Mouse (Mus musculus): Measurements from ENCODE around the gene Lect2. TPM values are rescaled to one million over a fixed set of nuclear protein-coding genes. Genes with fewer than 3 reads are reported as not detected.

The Lect2 gene
- polyA plus RNA-seq, 1 experiment from 2014 or later = not detected

GRCm38 (mm10) chr13:56566336-56566735, 18.0 kb upstream of the Lect2 start:
- Histone ChIP-seq H3K4me2 (ENCODE audit: low read depth) (no peak overlapping the region), H3K9ac (ENCODE audit: low read length) (no peak overlapping the region), H3K4me1 (ENCODE audit: control insufficient read depth, insufficient read depth, low read length) (no peaks in the 10 kb centered on the region), H3K4me3 (ENCODE audit: low read depth, low read length) (no peak overlapping the region), H3K27me3 (ENCODE audit: control insufficient read depth, insufficient read depth, low read length) (no peaks in the 10 kb centered on the region), H3K9me3 (ENCODE audit: control insufficient read depth, low read length) (no peaks in the 10 kb centered on the region), H3K27ac (ENCODE audit: low read depth, low read length) (no peak overlapping the region), H3K36me3 (ENCODE audit: control insufficient read depth, insufficient read depth, low read length) (no peaks in the 10 kb centered on the region)
- ATAC-seq (ENCODE audit: insufficient read depth, low FRiP score, low TSS enrichment) = no peak
- DNase-seq (ENCODE audit: low spot score) = no peak
- WGBS = 55% methylated on average over 10 of the region's 10 CpGs

GRCm38 (mm10) chr13:56563075-56563474, 14.8 kb upstream of the Lect2 start:
- H3K4me1 ChIP-seq (ENCODE audit: control insufficient read depth, insufficient read depth, low read length) = no peaks in the 10 kb centered on the region
- WGBS = 44% methylated on average over 6 of the region's 6 CpGs
- DNase-seq (ENCODE audit: low spot score) (peak; percentile 44), ATAC-seq (ENCODE audit: insufficient read depth, low FRiP score, low TSS enrichment) (no peak)
- no peak overlapping the region for H3K27ac ChIP-seq (ENCODE audit: low read depth, low read length)
- no peaks in the 10 kb centered on the region for H3K27me3 ChIP-seq (ENCODE audit: control insufficient read depth, insufficient read depth, low read length)
- no peak overlapping the region for H3K4me2 ChIP-seq (ENCODE audit: low read depth)
- H3K9me3 ChIP-seq (ENCODE audit: control insufficient read depth, low read length) = no peaks in the 10 kb centered on the region
- H3K36me3 ChIP-seq (ENCODE audit: control insufficient read depth, insufficient read depth, low read length) = no peaks in the 10 kb centered on the region
- H3K4me3 ChIP-seq (ENCODE audit: low read depth, low read length) = no peak overlapping the region
- H3K9ac ChIP-seq (ENCODE audit: low read length) = no peak overlapping the region

GRCm38 (mm10) chr13:56561129-56561528, 12.8 kb upstream of the Lect2 start:
- 78% methylated on average over 8 of the region's 8 CpGs for WGBS
- Histone ChIP-seq H3K27ac (ENCODE audit: low read depth, low read length) (no peak overlapping the region), H3K4me1 (ENCODE audit: control insufficient read depth, insufficient read depth, low read length) (no peaks in the 10 kb centered on the region), H3K9me3 (ENCODE audit: control insufficient read depth, low read length) (no peaks in the 10 kb centered on the region), H3K36me3 (ENCODE audit: control insufficient read depth, insufficient read depth, low read length) (no peaks in the 10 kb centered on the region), H3K9ac (ENCODE audit: low read length) (no peak overlapping the region), H3K4me3 (ENCODE audit: low read depth, low read length) (no peak overlapping the region), H3K27me3 (ENCODE audit: control insufficient read depth, insufficient read depth, low read length) (no peaks in the 10 kb centered on the region), H3K4me2 (ENCODE audit: low read depth) (no peak overlapping the region)
- ATAC-seq (ENCODE audit: insufficient read depth, low FRiP score, low TSS enrichment) = no peak
- DNase-seq (ENCODE audit: low spot score) = no peak

GRCm38 (mm10) chr13:56559841-56560370, 11.6 kb upstream of the Lect2 start:
- Histone ChIP-seq H3K4me2 (ENCODE audit: low read depth) (no peak overlapping the region), H3K4me3 (ENCODE audit: low read depth, low read length) (no peak overlapping the region), H3K4me1 (ENCODE audit: control insufficient read depth, insufficient read depth, low read length) (0 out of 2 replicates have a peak, but pooled peaks cover under 1% of the 10 kb centered on the region), H3K9ac (ENCODE audit: low read length) (no peak overlapping the region), H3K27me3 (ENCODE audit: control insufficient read depth, insufficient read depth, low read length) (no peaks in the 10 kb centered on the region), H3K36me3 (ENCODE audit: control insufficient read depth, insufficient read depth, low read length) (no peaks in the 10 kb centered on the region), H3K27ac (ENCODE audit: low read depth, low read length) (no peak overlapping the region), H3K9me3 (ENCODE audit: control insufficient read depth, low read length) (no peaks in the 10 kb centered on the region)
- no peak for ATAC-seq (ENCODE audit: insufficient read depth, low FRiP score, low TSS enrichment)
- 83% methylated on average over 6 of the region's 6 CpGs for WGBS
- DNase-seq (ENCODE audit: low spot score) = no peak

- H3K4me3 ChIP-seq (ENCODE audit: low read depth, low read length) = no peak overlapping the region
- H3K27me3 ChIP-seq (ENCODE audit: control insufficient read depth, insufficient read depth, low read length) = no peaks in the 10 kb centered on the region
- DNase-seq (ENCODE audit: low spot score) (no peak), ATAC-seq (ENCODE audit: insufficient read depth, low FRiP score, low TSS enrichment) (no peak)
- no peak overlapping the region for H3K27ac ChIP-seq (ENCODE audit: low read depth, low read length)
- 43% methylated on average over 3 of the region's 3 CpGs for WGBS
- H3K9ac ChIP-seq (ENCODE audit: low read length) = no peak overlapping the region
- H3K4me1 ChIP-seq (ENCODE audit: control insufficient read depth, insufficient read depth, low read length) = 0 out of 2 replicates have a peak, but pooled peaks cover 3% of the 10 kb centered on the region
- H3K36me3 ChIP-seq (ENCODE audit: control insufficient read depth, insufficient read depth, low read length) = no peaks in the 10 kb centered on the region
- no peaks in the 10 kb centered on the region for H3K9me3 ChIP-seq (ENCODE audit: control insufficient read depth, low read length)
- H3K4me2 ChIP-seq (ENCODE audit: low read depth) = no peak overlapping the region
These were observed 10.5 kb upstream of the Lect2 start for GRCm38 (mm10) chr13:56558811-56559210.

GRCm38 (mm10) chr13:56556701-56557100, 8.4 kb upstream of the Lect2 start:
- H3K9ac ChIP-seq (ENCODE audit: low read length) = no peak overlapping the region
- H3K4me1 ChIP-seq (ENCODE audit: control insufficient read depth, insufficient read depth, low read length) = 0 out of 2 replicates have a peak, but pooled peaks cover 3% of the 10 kb centered on the region
- no peak for ATAC-seq (ENCODE audit: insufficient read depth, low FRiP score, low TSS enrichment)
- WGBS = 74% methylated on average over 3 of the region's 3 CpGs
- H3K9me3 ChIP-seq (ENCODE audit: control insufficient read depth, low read length) = no peaks in the 10 kb centered on the region
- H3K27me3 ChIP-seq (ENCODE audit: control insufficient read depth, insufficient read depth, low read length) = no peaks in the 10 kb centered on the region
- no peak overlapping the region for H3K27ac ChIP-seq (ENCODE audit: low read depth, low read length)
- H3K4me2 ChIP-seq (ENCODE audit: low read depth) = no peak overlapping the region
- H3K4me3 ChIP-seq (ENCODE audit: low read depth, low read length) = no peak overlapping the region
- H3K36me3 ChIP-seq (ENCODE audit: control insufficient read depth, insufficient read depth, low read length) = no peaks in the 10 kb centered on the region
- DNase-seq (ENCODE audit: low spot score) = no peak

- no peak for DNase-seq (ENCODE audit: low spot score)
These were observed 7.7 kb upstream of the Lect2 start for GRCm38 (mm10) chr13:56555957-56556356.

GRCm38 (mm10) chr13:56554409-56554808, 6.1 kb upstream of the Lect2 start:
- Histone ChIP-seq H3K9me3 (ENCODE audit: control insufficient read depth, low read length) (no peaks in the 10 kb centered on the region), H3K4me1 (ENCODE audit: control insufficient read depth, insufficient read depth, low read length) (0 out of 2 replicates have a peak, but pooled peaks cover 3% of the 10 kb centered on the region), H3K27ac (ENCODE audit: low read depth, low read length) (no peak overlapping the region), H3K27me3 (ENCODE audit: control insufficient read depth, insufficient read depth, low read length) (no peaks in the 10 kb centered on the region), H3K9ac (ENCODE audit: low read length) (no peak overlapping the region), H3K36me3 (ENCODE audit: control insufficient read depth, insufficient read depth, low read length) (no peaks in the 10 kb centered on the region), H3K4me2 (ENCODE audit: low read depth) (no peak overlapping the region), H3K4me3 (ENCODE audit: low read depth, low read length) (no peak overlapping the region)
- 6% methylated on average over 2 of the region's 2 CpGs for WGBS
- DNase-seq (ENCODE audit: low spot score) (peak; percentile 80), ATAC-seq (ENCODE audit: insufficient read depth, low FRiP score, low TSS enrichment) (no peak)

More at GRCm38 (mm10) chr13:56555957-56556356, 7.7 kb upstream of the Lect2 start:
- H3K27me3 ChIP-seq (ENCODE audit: control insufficient read depth, insufficient read depth, low read length) = no peaks in the 10 kb centered on the region
- H3K4me3 ChIP-seq (ENCODE audit: low read depth, low read length) = no peak overlapping the region
- 12% methylated on average over 1 of the region's 1 CpGs for WGBS
- no peak overlapping the region for H3K4me2 ChIP-seq (ENCODE audit: low read depth)
- 0 out of 2 replicates have a peak, but pooled peaks cover 3% of the 10 kb centered on the region for H3K4me1 ChIP-seq (ENCODE audit: control insufficient read depth, insufficient read depth, low read length)
- no peak overlapping the region for H3K27ac ChIP-seq (ENCODE audit: low read depth, low read length)
- no peak for ATAC-seq (ENCODE audit: insufficient read depth, low FRiP score, low TSS enrichment)
- no peaks in the 10 kb centered on the region for H3K9me3 ChIP-seq (ENCODE audit: control insufficient read depth, low read length)
- no peak overlapping the region for H3K9ac ChIP-seq (ENCODE audit: low read length)
- no peaks in the 10 kb centered on the region for H3K36me3 ChIP-seq (ENCODE audit: control insufficient read depth, insufficient read depth, low read length)

- H3K27me3 ChIP-seq (ENCODE audit: control insufficient read depth, insufficient read depth, low read length) = no peaks in the 10 kb centered on the region
- 50% methylated on average over 2 of the region's 2 CpGs for WGBS
- no peaks in the 10 kb centered on the region for H3K9me3 ChIP-seq (ENCODE audit: control insufficient read depth, low read length)
- no peaks in the 10 kb centered on the region for H3K36me3 ChIP-seq (ENCODE audit: control insufficient read depth, insufficient read depth, low read length)
- 0 out of 2 replicates have a peak, but pooled peaks cover 3% of the 10 kb centered on the region for H3K4me1 ChIP-seq (ENCODE audit: control insufficient read depth, insufficient read depth, low read length)
- no peak overlapping the region for H3K4me3 ChIP-seq (ENCODE audit: low read depth, low read length)
- H3K4me2 ChIP-seq (ENCODE audit: low read depth) = no peak overlapping the region
- no peak for DNase-seq (ENCODE audit: low spot score)
- no peak for ATAC-seq (ENCODE audit: insufficient read depth, low FRiP score, low TSS enrichment)
- H3K9ac ChIP-seq (ENCODE audit: low read length) = no peak overlapping the region
- no peak overlapping the region for H3K27ac ChIP-seq (ENCODE audit: low read depth, low read length)
These were observed 5.6 kb upstream of the Lect2 start for GRCm38 (mm10) chr13:56553923-56554322.

Data from neural tube, embryonic 11.5 days (tissue).